Comparison of ENCODE assay signal across 12 mouse cellular contexts in genomic region chr8:47191444-47192365, GRCm38 (mm10).
A peak's percentile ranks its signal among the peaks of the same experiment; 100 is the strongest.
DNase-seq lines count a peak whose midpoint lies in the region.
"Had no signal": no experiment of that assay in that cellular context is flagged by ENCODE, and none has a peak within 500 bp of the region (broad histone marks: within the 10 kb centered on the region; RNA-seq: fewer than 3 reads in every experiment).

No protein-coding gene starts in this region.

- peak; percentile 65 to 68 for DNase-seq in heart, adult 18-20 months
- DNase-seq in heart, postnatal 4 days: no peak
- peak; percentile 5 to 32 for DNase-seq in spleen, postnatal 10 days (ENCODE audit: low spot score in 2 of 2)
- no peak for DNase-seq in spleen, adult 12 weeks (ENCODE audit: low spot score)
- peak; percentile 45 to 53 for DNase-seq in gastrocnemius, postnatal 36 days
- DNase-seq in thymus, postnatal 25 days: no peak
- no peak for DNase-seq in kidney, adult 11 months
- no peak for DNase-seq in MN1 (ENCODE audit: low spot score)
- DNase-seq: cerebellum, postnatal 10 days; forebrain, postnatal 0 days; liver, postnatal 0 days; thymus, postnatal 4 days had no signal

- intact Hi-C loops in gastrocnemius, postnatal 36 days (cut with DNase I): loop anchor here (10.0 kb wide), 1 partner anchor 173 kb away; no protein-coding TSS in a partner anchor

Comparison
In these comparisons a context has a peak if more than half of its experiments do, and no peak if none do; other contexts are left out.
1. DNase-seq: peak in heart, adult 18-20 months (2 of 2), spleen, postnatal 10 days (2 of 2) and gastrocnemius, postnatal 36 days (2 of 2); none in heart, postnatal 4 days (single experiment), spleen, adult 12 weeks (single experiment), thymus, postnatal 25 days (single experiment), kidney, adult 11 months (single experiment) and MN1 (single experiment).